Mouse (Mus musculus): ENCODE measurements at regions not wholly inside any gene's neighbourhood (a gene's known extent, or its start where the extent isn't known, plus 50 kb on each side); places are given as distances from the start of the nearest gene placed in this dataset.

- no peak for DNase-seq
These were observed 120.2 kb upstream of the Zfp648 start for GRCm38 (mm10) chr1:154080505-154081380.

GRCm38 (mm10) chr1:154086145-154086544, 114.8 kb upstream of the Zfp648 start:
- no peak for DNase-seq

DNA sequence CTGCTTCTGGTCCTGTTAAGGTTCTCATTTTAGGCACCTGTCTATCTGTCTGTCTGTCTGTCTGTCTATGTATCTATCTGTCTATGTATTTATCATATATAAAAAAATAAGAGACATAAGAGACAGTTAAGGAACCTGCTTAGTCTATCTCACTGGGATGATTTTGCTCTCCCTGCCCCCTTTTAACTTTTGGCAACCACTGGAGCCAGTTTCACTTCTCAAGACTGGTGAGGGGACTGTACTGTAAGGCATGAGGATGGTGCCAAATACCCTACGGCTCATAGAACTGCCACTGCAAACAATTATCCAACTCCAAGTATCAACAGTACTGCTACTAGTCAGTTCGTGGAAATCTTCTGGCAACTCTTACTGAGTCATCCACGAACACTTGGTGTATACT, 111.2 kb upstream of the Zfp648 start:
- DNase-seq = no peak

GRCm38 (mm10) chr1:154090521-154091490, 110.2 kb upstream of the Zfp648 start:
- no peak for DNase-seq

DNA sequence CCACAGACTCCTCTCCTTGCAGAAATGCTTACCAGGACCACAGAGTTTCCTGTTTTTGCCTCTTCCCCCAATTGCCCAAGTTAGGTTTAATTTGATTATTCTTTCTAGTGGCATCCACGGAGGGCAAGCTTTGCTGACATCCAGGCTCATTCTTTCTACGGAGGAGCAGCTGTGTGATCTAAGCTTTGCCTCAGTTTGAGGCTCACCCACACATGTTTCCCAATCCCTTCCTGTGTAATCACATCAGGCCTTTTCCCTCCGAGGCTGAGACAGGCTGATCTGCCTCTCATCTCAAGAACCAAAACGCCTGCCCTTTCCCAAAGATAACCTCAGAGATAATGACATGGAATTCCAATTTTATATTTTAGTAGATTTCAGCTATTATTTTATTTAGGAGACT, 107.4 kb upstream of the Zfp648 start:
- no peak for DNase-seq

DNA sequence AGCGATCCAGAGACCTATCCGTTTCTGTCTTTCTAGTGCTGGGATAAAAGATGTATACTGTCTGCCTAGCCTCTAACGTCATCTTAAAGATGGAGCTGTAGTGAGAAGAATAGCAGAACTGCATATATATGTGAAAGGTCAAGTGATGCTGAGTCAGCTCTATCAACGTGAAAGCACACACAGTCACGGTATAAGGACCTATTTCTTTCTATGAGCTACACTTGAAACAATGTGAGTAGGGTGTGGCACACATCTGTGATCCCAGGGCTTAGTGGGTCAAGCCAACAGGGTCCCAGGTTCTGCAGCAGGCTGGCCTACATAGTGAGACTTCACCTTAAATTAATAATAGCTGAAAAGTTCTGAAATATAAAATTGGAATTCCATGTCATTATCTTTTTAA, 106.6 kb upstream of the Zfp648 start:
- no peak for DNase-seq

DNA sequence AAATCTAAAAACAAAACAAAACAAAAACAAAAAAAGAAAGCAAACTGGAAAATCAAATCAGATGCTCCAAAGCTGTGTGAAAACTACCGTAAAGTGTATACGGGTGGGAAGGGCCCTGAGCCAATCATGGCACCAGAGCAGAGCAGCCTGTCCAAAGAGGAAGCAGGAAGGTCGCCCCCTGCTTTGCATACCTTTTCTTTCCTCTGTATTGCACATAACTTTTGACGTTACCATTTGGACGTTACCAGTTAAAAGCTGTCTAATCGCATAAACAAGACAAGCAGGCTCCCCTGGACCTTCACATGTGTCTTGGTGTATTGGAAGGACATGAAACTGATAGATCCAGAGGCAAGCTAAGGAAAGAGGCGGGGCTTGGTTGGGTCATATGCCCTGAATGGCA, 104.9 kb upstream of the Zfp648 start:
- DNase-seq = no peak

DNA sequence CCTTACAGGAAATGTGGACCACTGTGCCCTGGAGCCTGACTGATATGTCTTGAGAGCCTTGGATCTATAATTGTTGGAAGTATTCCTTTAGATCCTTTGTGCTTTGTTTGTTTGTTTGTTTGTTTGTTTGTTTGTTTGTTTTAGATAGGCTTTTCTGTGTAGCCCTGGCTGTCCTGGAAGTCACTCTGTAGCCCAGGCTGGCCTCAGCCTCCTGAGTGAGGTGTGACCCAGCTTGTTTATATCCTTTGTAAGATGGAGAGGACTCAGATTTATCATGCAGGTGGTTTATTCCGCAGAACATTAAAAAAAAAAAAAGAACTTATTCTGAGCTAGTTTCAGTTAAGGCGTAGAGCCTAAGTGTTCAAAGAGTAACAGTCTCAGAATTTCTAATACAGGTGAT, 104.1 kb upstream of the Zfp648 start:
- no peak for DNase-seq

DNA sequence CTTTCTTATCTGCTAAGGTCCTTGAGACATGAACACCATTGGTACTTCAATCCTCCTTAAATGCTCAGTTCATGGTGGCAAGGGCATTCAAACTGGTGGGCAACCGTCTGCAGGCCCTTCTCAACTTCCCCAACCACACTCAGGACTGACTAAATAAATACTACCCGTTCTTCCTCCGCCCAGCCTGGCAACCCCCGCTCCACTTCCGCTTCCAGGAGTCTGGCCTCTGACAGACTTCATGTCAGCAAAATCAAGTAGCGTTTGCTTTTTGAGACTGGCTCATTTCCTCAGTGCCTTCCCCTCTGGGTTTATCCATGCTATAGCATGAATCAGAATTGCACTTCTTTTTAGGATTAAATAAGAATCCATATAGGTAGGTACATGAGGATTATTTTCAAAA, 103.3 kb upstream of the Zfp648 start:
- no peak for DNase-seq

DNA sequence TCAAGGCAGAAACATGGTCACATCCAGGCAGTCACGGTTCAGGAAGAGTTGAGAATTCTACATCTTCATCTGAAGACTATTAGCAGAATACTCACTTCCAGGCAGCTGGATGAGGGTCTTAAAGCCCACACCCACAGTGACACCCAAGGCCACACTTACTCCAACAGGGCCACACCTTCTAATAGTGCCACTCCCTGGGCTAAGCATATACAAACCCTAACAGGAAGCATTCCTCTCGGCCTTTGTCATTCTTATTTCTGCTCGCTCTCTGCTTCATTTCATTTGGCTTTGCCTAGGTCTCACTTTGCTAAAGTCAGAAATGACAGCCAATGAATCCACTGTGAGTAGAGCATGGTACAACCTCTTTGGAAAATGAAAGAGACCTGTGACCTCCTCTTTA, 100.4 kb upstream of the Zfp648 start:
- DNase-seq = no peak

GRCm38 (mm10) chr1:154101433-154101832, 99.6 kb upstream of the Zfp648 start:
- no peak for DNase-seq

- no peak for DNase-seq
These were observed 98.8 kb upstream of the Zfp648 start for GRCm38 (mm10) chr1:154102191-154102590.

- peak; percentile 72 to 77 for DNase-seq
These were observed 98.0 kb upstream of the Zfp648 start for GRCm38 (mm10) chr1:154102871-154103596.

- DNase-seq = no peak
These were observed 97.4 kb upstream of the Zfp648 start for GRCm38 (mm10) chr1:154103597-154103923.

GRCm38 (mm10) chr1:154104006-154104600, 96.9 kb upstream of the Zfp648 start:
- no peak for DNase-seq

GRCm38 (mm10) chr1:154104779-154105178, 96.2 kb upstream of the Zfp648 start:
- no peak for DNase-seq

DNA sequence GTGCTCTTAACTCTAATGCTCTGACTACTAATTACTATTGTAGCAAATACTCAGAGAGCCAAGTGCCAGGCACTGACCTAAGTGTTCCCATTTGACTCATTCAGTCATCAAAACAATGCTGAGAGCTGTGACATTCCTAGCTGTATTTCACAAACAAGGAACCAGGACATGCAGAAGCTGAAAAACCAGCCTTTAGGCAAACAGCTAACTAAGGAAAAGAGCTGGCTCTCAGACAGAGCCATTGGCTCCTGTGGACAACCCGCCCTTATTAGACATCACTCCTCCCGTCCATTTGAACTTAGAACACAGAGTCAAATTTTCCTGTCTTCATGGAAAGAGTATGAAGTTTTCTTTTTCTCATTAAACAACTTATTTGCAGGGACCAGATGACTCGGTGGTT, 88.5 kb upstream of the Zfp648 start:
- DNase-seq = no peak

- DNase-seq = no peak
These were observed 87.5 kb upstream of the Zfp648 start for GRCm38 (mm10) chr1:154113291-154114050.

DNA sequence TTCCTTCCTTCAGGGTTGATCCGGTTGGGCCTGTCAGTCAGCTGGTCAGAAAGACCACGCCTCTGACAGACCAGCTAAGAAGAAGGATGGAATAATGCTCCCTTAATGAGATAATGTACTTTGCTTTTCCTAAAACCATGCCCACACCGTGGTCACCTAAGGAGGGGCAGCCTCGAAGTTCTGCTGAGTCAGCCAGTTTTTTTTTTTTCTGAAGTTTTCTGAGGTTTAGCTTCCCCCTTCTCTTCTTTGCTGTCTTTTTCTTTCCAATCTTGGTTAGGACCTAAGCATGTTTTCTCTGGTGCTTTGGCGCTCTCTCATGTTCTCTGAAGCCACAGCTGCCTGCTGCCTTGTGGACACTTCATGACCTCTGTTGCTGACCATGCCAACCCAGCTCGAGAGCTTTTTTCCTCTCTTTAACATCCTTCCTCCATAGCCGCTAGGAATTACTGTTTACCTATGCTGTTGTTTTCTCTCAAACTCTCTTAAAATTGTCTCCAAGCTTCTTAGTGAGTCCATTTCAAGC, 84.7 kb upstream of the Zfp648 start:
- DNase-seq = no peak

DNA sequence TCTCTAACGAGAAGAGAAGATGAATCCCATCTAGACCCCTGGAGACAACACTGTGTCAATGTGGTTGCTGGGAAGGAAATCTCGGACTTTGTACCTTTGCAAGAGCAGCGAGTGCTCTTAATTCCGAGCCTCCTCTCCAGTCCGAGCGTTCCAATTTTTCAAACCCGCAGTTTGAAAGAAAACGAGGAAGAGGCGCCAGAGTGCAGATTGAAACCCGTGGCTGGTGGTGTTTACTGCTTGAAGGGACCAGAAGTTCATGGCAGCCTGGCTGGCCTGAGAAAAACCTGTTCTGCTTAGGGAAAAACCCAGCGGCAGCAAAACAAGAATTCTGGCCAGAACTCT, 83.7 kb upstream of the Zfp648 start:
- DNase-seq = peak; percentile 32 to 44

- peak; percentile 45 to 52 for DNase-seq
These were observed 83.2 kb upstream of the Zfp648 start for GRCm38 (mm10) chr1:154117688-154118373.
